Mouse (Mus musculus): ENCODE measurements around the gene Olfr510. TPM values are rescaled to one million over a fixed set of nuclear protein-coding genes. Genes with fewer than 3 reads are reported as not detected.
"Not testable (repeated sequence)": the region's sequence is repeated elsewhere in the genome, so short reads cannot be mapped to it uniquely, and the experiment has no call there.

The Olfr510 gene
- not detected in 2 replicates for polyA plus RNA-seq (2015; fragmentation: Nextera tagmentation; extraction: Ambion mirVana)

- Histone ChIP-seq H3K4me2 (replicated peaks) (no peak within 1 kb of the TSS), H3K4me1 (replicated peaks) (no peaks in the 10 kb centered on the region), H3K4me3 (replicated peaks) (no peak within 1 kb of the TSS), H3K9ac (replicated peaks) (no peak within 1 kb of the TSS), H3K9me3 (no peaks in the 10 kb centered on the region), H3K36me3 (no peaks in the 10 kb centered on the region), H3K27ac (no peak within 1 kb of the TSS), H3K27me3 (no peaks in the 10 kb centered on the region)
- 91% methylated on average over 1 of the region's 1 CpGs for WGBS
- no peak for ATAC-seq
These were observed at the start of gene Olfr510 for GRCm38 (mm10) chr7:108666118-108666517. Gene Olfr510 (plus strand): TSS chr7:108666418.

GRCm38 (mm10) chr7:108616781-108617180 lies 49.4 kb upstream of the Olfr510 start:
- H3K4me1 ChIP-seq (replicated peaks); H3K9me3 ChIP-seq; H3K4me2 ChIP-seq (replicated peaks); H3K36me3 ChIP-seq; H3K9ac ChIP-seq (replicated peaks); H3K27ac ChIP-seq; H3K4me3 ChIP-seq (replicated peaks); H3K27me3 ChIP-seq; ATAC-seq: not testable (repeated sequence)
- whole genome bisulfite sequencing: 46% methylated on average over 3 of the region's 3 CpGs

GRCm38 (mm10) chr7:108621514-108621913 lies 44.7 kb upstream of the Olfr510 start, which contains the start of gene Olfr507:
Gene Olfr507 (plus strand): TSS chr7:108621814.
- Histone ChIP-seq H3K27ac (no peak within 1 kb of the TSS), H3K36me3 (no peaks in the 10 kb centered on the region), H3K9me3 (no peaks in the 10 kb centered on the region), H3K4me2 (replicated peaks) (no peak within 1 kb of the TSS), H3K9ac (replicated peaks) (no peak within 1 kb of the TSS), H3K4me3 (replicated peaks) (no peak within 1 kb of the TSS), H3K27me3 (no peaks in the 10 kb centered on the region), H3K4me1 (replicated peaks) (no peaks in the 10 kb centered on the region)
- no peak for ATAC-seq
- WGBS: 82% methylated on average over 2 of the region's 2 CpGs

- Histone ChIP-seq H3K9ac (replicated peaks) (no peak within 1 kb of the TSS), H3K4me3 (replicated peaks) (no peak within 1 kb of the TSS), H3K4me1 (replicated peaks) (no peaks in the 10 kb centered on the region), H3K27ac (no peak within 1 kb of the TSS), H3K9me3 (no peaks in the 10 kb centered on the region), H3K27me3 (no peaks in the 10 kb centered on the region), H3K36me3 (no peaks in the 10 kb centered on the region), H3K4me2 (replicated peaks) (no peak within 1 kb of the TSS)
- ATAC-seq: no peak
- 89% methylated on average over 3 of the region's 3 CpGs for WGBS
These were observed 36.5 kb upstream of the Olfr510 start, which contains the start of gene Olfr508 for GRCm38 (mm10) chr7:108629694-108630093. Gene Olfr508 (plus strand): TSS chr7:108629994.

GRCm38 (mm10) chr7:108651806-108652205 lies 14.4 kb upstream of the Olfr510 start, which contains the start of gene Olfr509:
Gene Olfr509 (minus strand): TSS chr7:108651906.
- Histone ChIP-seq H3K4me3 (replicated peaks) (no peak within 1 kb of the TSS), H3K4me2 (replicated peaks) (no peak within 1 kb of the TSS), H3K9me3 (no peaks in the 10 kb centered on the region), H3K9ac (replicated peaks) (no peak within 1 kb of the TSS), H3K36me3 (no peaks in the 10 kb centered on the region), H3K27ac (no peak within 1 kb of the TSS), H3K4me1 (replicated peaks) (no peaks in the 10 kb centered on the region), H3K27me3 (no peaks in the 10 kb centered on the region)
- no peak for ATAC-seq

- Histone ChIP-seq H3K27ac (no peak overlapping the region), H3K4me3 (replicated peaks) (no peak overlapping the region), H3K4me2 (replicated peaks) (no peak overlapping the region), H3K9me3 (no peaks in the 10 kb centered on the region), H3K27me3 (no peaks in the 10 kb centered on the region), H3K9ac (replicated peaks) (no peak overlapping the region), H3K36me3 (no peaks in the 10 kb centered on the region), H3K4me1 (replicated peaks) (no peaks in the 10 kb centered on the region)
- WGBS: 85% methylated on average over 3 of the region's 3 CpGs
- no peak for ATAC-seq
These were observed 3.8 kb upstream of the Olfr510 start for GRCm38 (mm10) chr7:108662419-108662818.

- no peaks in the 10 kb centered on the region for H3K9me3 ChIP-seq
- no peak overlapping the region for H3K4me3 ChIP-seq (replicated peaks)
- no peaks in the 10 kb centered on the region for H3K36me3 ChIP-seq
- no peaks in the 10 kb centered on the region for H3K4me1 ChIP-seq (replicated peaks)
- WGBS: 77% methylated on average over 1 of the region's 1 CpGs
- no peak overlapping the region for H3K27ac ChIP-seq
- H3K27me3 ChIP-seq: no peaks in the 10 kb centered on the region
- no peak overlapping the region for H3K4me2 ChIP-seq (replicated peaks)
- no peak for ATAC-seq
- no peak overlapping the region for H3K9ac ChIP-seq (replicated peaks)
These were observed 4.8 kb downstream of the Olfr510 start for GRCm38 (mm10) chr7:108671058-108671457.

GRCm38 (mm10) chr7:108678886-108679285 lies 12.7 kb downstream of the Olfr510 start:
- ATAC-seq: no peak
- Histone ChIP-seq H3K4me3 (replicated peaks) (no peak overlapping the region), H3K9ac (replicated peaks) (no peak overlapping the region), H3K9me3 (no peaks in the 10 kb centered on the region; the same call in 1 of the 2 replicates), H3K4me2 (replicated peaks) (no peak overlapping the region), H3K4me1 (replicated peaks) (no peaks in the 10 kb centered on the region), H3K27me3 (no peaks in the 10 kb centered on the region), H3K36me3 (no peaks in the 10 kb centered on the region), H3K27ac (no peak overlapping the region)
- WGBS: 87% methylated on average over 4 of the region's 4 CpGs

- Histone ChIP-seq H3K36me3 (no peaks in the 10 kb centered on the region), H3K4me2 (replicated peaks) (no peak within 1 kb of the TSS), H3K27me3 (no peaks in the 10 kb centered on the region), H3K9me3 (no peaks in the 10 kb centered on the region), H3K4me3 (replicated peaks) (no peak within 1 kb of the TSS), H3K4me1 (replicated peaks) (no peaks in the 10 kb centered on the region), H3K9ac (replicated peaks) (no peak within 1 kb of the TSS), H3K27ac (no peak within 1 kb of the TSS)
- ATAC-seq: no peak
These were observed 46.8 kb downstream of the Olfr510 start, which contains the start of gene Olfr512 for GRCm38 (mm10) chr7:108713020-108713419. Gene Olfr512 (plus strand): TSS chr7:108713320.

Other genes with a start within 250 kb of the Olfr510 start
- not detected in 2 replicates for gene Olfr497, start 246.0 kb upstream of the Olfr510 start, polyA plus RNA-seq (2015; fragmentation: Nextera tagmentation; extraction: Ambion mirVana)
- not detected in 2 replicates for gene Olfr498, start 201.1 kb upstream of the Olfr510 start, polyA plus RNA-seq (2015; fragmentation: Nextera tagmentation; extraction: Ambion mirVana)
- gene Olfr502, start 141.4 kb upstream of the Olfr510 start, polyA plus RNA-seq (2015; fragmentation: Nextera tagmentation; extraction: Ambion mirVana): not detected in 2 replicates
- gene Olfr503, start 121.9 kb upstream of the Olfr510 start, polyA plus RNA-seq (2015; fragmentation: Nextera tagmentation; extraction: Ambion mirVana): not detected in 2 replicates
- gene Olfr504, start 100.6 kb upstream of the Olfr510 start, polyA plus RNA-seq (2015; fragmentation: Nextera tagmentation; extraction: Ambion mirVana): not detected in 2 replicates
- not detected in 2 replicates for gene Olfr506, start 55.6 kb upstream of the Olfr510 start, polyA plus RNA-seq (2015; fragmentation: Nextera tagmentation; extraction: Ambion mirVana)
- gene Olfr507, start 44.6 kb upstream of the Olfr510 start, polyA plus RNA-seq (2015; fragmentation: Nextera tagmentation; extraction: Ambion mirVana): not detected in 2 replicates
- not detected in 2 replicates for gene Olfr508, start 36.4 kb upstream of the Olfr510 start, polyA plus RNA-seq (2015; fragmentation: Nextera tagmentation; extraction: Ambion mirVana)
- gene Olfr509, start 14.5 kb upstream of the Olfr510 start, polyA plus RNA-seq (2015; fragmentation: Nextera tagmentation; extraction: Ambion mirVana): not detected in 2 replicates
- gene Olfr512, start 46.9 kb downstream of the Olfr510 start, polyA plus RNA-seq (2015; fragmentation: Nextera tagmentation; extraction: Ambion mirVana): not detected in 2 replicates
- gene Olfr513, start 84.6 kb downstream of the Olfr510 start, polyA plus RNA-seq (2015; fragmentation: Nextera tagmentation; extraction: Ambion mirVana): not detected in 2 replicates
- not detected in 2 replicates for gene Olfr514, start 159.6 kb downstream of the Olfr510 start, polyA plus RNA-seq (2015; fragmentation: Nextera tagmentation; extraction: Ambion mirVana)
- not detected in 2 replicates for gene Olfr516, start 184.1 kb downstream of the Olfr510 start, polyA plus RNA-seq (2015; fragmentation: Nextera tagmentation; extraction: Ambion mirVana)
- gene Olfr517, start 206.0 kb downstream of the Olfr510 start, polyA plus RNA-seq (2015; fragmentation: Nextera tagmentation; extraction: Ambion mirVana): not detected in 2 replicates
- not detected in 2 replicates for gene Olfr518, start 218.6 kb downstream of the Olfr510 start, polyA plus RNA-seq (2015; fragmentation: Nextera tagmentation; extraction: Ambion mirVana)
- not detected in 2 replicates for gene Olfr519, start 228.0 kb downstream of the Olfr510 start, polyA plus RNA-seq (2015; fragmentation: Nextera tagmentation; extraction: Ambion mirVana)

All from midbrain, embryonic 13.5 days (tissue).